In the genomic region with DNA sequence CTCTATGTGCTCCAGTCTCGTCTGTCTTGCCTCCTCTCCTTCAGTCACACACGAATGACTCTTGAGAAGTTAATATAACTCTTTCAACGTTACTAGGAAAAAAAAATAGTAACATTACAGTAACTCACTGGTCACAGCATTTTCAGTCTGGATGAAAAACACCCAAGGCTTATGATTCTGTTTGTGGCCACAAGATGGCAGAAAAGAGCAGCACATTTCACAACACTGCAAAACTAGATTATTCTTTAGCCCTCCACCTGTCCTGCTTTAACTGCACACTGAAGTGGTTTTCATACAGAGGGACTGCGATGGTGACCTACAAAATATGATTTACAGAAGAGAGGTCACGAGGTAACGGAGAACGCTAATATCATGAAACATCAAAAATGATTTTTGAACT, we compare ENCODE assay signal across 8 mouse cellular contexts. TPM values are rescaled to one million over a fixed set of nuclear protein-coding genes. Genes with fewer than 3 reads are reported as not detected.
DNase-seq lines count a peak whose midpoint lies in the region; ATAC-seq and TF ChIP-seq lines count a peak whose summit lies in the region.

No protein-coding gene starts in this region.

- WGBS in hindbrain, embryonic 15.5 days = under 1% methylated on average over 7 of the region's 7 CpGs
- WGBS in small intestine, adult 2 months = under 1% methylated on average over 7 of the region's 7 CpGs

- H3K4me2 ChIP-seq in hindbrain, embryonic 15.5 days = peak overlapping the region; percentile 77

- no peaks in the 10 kb centered on the region for H3K36me3 ChIP-seq in hindbrain, embryonic 15.5 days
- no peaks in the 10 kb centered on the region for H3K36me3 ChIP-seq in megakaryocyte, embryonic 14.5 days (replicated peaks; ENCODE audit: low read length)
- H3K36me3 ChIP-seq in small intestine, adult 2 months (ENCODE audit: control insufficient read depth, insufficient read depth, low read length) = no peaks in the 10 kb centered on the region

- peak overlapping the region; percentile 92; the same call in 1 of the 2 replicates for H3K27ac ChIP-seq in hindbrain, embryonic 15.5 days (replicated peaks)
- H3K27ac ChIP-seq in small intestine, adult 2 months (ENCODE audit: insufficient read depth, low read depth, low read length) = 0 out of 2 replicates have a peak overlapping the region, but pooled peaks have one; percentile 65

- TF ChIP-seq POLR2A in small intestine, adult 2 months (IDR thresholded peaks at IDR 0.05; ENCODE audit: low read depth, low read length) = no peak

- DNase-seq in layer of hippocampus, adult 11-12 months (ENCODE audit: low spot score) = peak; percentile 69
- DNase-seq in layer of hippocampus, adult 9-10 months (ENCODE audit: low spot score) = no peak
- DNase-seq in cerebellum, adult 8-10 months = peak; percentile 64
- peak; percentile 79 for DNase-seq in forelimb bud, embryonic 11.5 days (ENCODE audit: low read depth, low spot score)
- peak; percentile 44 to 78 for DNase-seq in left cerebral cortex, postnatal 10 days (ENCODE audit: extremely low spot score in 1 of 2, low spot score in 2 of 2)

- peaks cover 36% of the 10 kb centered on the region for H3K4me1 ChIP-seq in hindbrain, embryonic 15.5 days (replicated peaks)
- H3K4me1 ChIP-seq in megakaryocyte, embryonic 14.5 days = peaks cover 43% of the 10 kb centered on the region
- H3K4me1 ChIP-seq in small intestine, adult 2 months (ENCODE audit: control insufficient read depth, insufficient read depth, insufficient read length, low read length) = peaks cover 8% of the 10 kb centered on the region; the same call in 1 of the 2 replicates

- no peaks in the 10 kb centered on the region for H3K27me3 ChIP-seq in hindbrain, embryonic 15.5 days
- no peaks in the 10 kb centered on the region for H3K27me3 ChIP-seq in megakaryocyte, embryonic 14.5 days (replicated peaks)
- no peaks in the 10 kb centered on the region for H3K27me3 ChIP-seq in small intestine, adult 2 months (ENCODE audit: control insufficient read depth, insufficient read depth, low read length)

- H3K9me3 ChIP-seq in hindbrain, embryonic 15.5 days = no peaks in the 10 kb centered on the region
- H3K9me3 ChIP-seq in megakaryocyte, embryonic 14.5 days = no peaks in the 10 kb centered on the region

- intact Hi-C loops in left cerebral cortex, postnatal 10 days (cut with DNase I) = loop anchor here (2.0 to 10.0 kb wide), 3 partner anchors 20 to 1720 kb away; a partner anchor contains a TSS

- H3K9ac ChIP-seq in hindbrain, embryonic 15.5 days = peak overlapping the region; percentile 42; the same call in 1 of the 2 replicates

- peak overlapping the region; percentile 44 for H3K4me3 ChIP-seq in hindbrain, embryonic 15.5 days
- peak overlapping the region; percentile 89 for H3K4me3 ChIP-seq in megakaryocyte, embryonic 14.5 days (replicated peaks)
- no peak overlapping the region for H3K4me3 ChIP-seq in small intestine, adult 2 months (ENCODE audit: low read depth, low read length)

- no peak for ATAC-seq in hindbrain, embryonic 15.5 days (ENCODE audit: low FRiP score, low read depth)

- TF ChIP-seq CTCF in small intestine, adult 2 months (IDR thresholded peaks at IDR 0.05; ENCODE audit: extremely low read depth, insufficient read length, insufficient replicate concordance, low read depth, low read length) = no peak

RNA-seq across cellular contexts. Expression of a gene that starts 1.2 kb away (rescaled TPM):
- polyA plus RNA-seq in hindbrain, embryonic 15.5 days (2015; fragmentation: Nextera tagmentation; extraction: Ambion mirVana) = not detected in 2 replicates
- 10 to 100 TPM; 41.4 to 52.8 TPM for total RNA-seq in left cerebral cortex, postnatal 10 days (2021)
- polyA plus RNA-seq in megakaryocyte, embryonic 14.5 days (2012; ENCODE audit: insufficient read depth, low replicate concordance) = 3.6 TPM in 1 of 2 replicates, not detected in the other
- 10.7 and 15.7 TPM in 2 replicates for polyA plus RNA-seq in small intestine, adult 2 months (2012; rRNA removed)

RNA-seq across cellular contexts. Expression of a gene that starts 1.5 kb away (rescaled TPM):
- polyA plus RNA-seq in hindbrain, embryonic 15.5 days (2015; fragmentation: Nextera tagmentation; extraction: Ambion mirVana) = 6.2 and 7.8 TPM in 2 replicates
- 10 to 100 TPM; 68.4 to 76.2 TPM for total RNA-seq in left cerebral cortex, postnatal 10 days (2021)
- polyA plus RNA-seq in megakaryocyte, embryonic 14.5 days (2012; ENCODE audit: insufficient read depth, low replicate concordance) = 46.8 and 88.4 TPM in 2 replicates
- 66.1 and 104 TPM in 2 replicates for polyA plus RNA-seq in small intestine, adult 2 months (2012; rRNA removed)

RNA-seq across cellular contexts. Expression of a gene that starts 2.7 kb away (rescaled TPM):
- 2.5 and 3.5 TPM in 2 replicates for polyA plus RNA-seq in hindbrain, embryonic 15.5 days (2015; fragmentation: Nextera tagmentation; extraction: Ambion mirVana)
- total RNA-seq in left cerebral cortex, postnatal 10 days (2021) = 10 to 100 TPM; 69.3 to 80.8 TPM
- 72.9 and 147 TPM in 2 replicates for polyA plus RNA-seq in megakaryocyte, embryonic 14.5 days (2012; ENCODE audit: insufficient read depth, low replicate concordance)
- 79.4 and 100 TPM in 2 replicates for polyA plus RNA-seq in small intestine, adult 2 months (2012; rRNA removed)

RNA-seq across cellular contexts. Expression of a gene that starts 7.1 kb away (rescaled TPM):
- polyA plus RNA-seq in hindbrain, embryonic 15.5 days (2015; fragmentation: Nextera tagmentation; extraction: Ambion mirVana) = 0.51 and 1.7 TPM in 2 replicates
- 10 to 100 TPM; 10.1 to 13.9 TPM for total RNA-seq in left cerebral cortex, postnatal 10 days (2021)
- 7.3 TPM in 1 of 2 replicates, not detected in the other for polyA plus RNA-seq in megakaryocyte, embryonic 14.5 days (2012; ENCODE audit: insufficient read depth, low replicate concordance)
- polyA plus RNA-seq in small intestine, adult 2 months (2012; rRNA removed) = 4.7 and 7.1 TPM in 2 replicates

RNA-seq across cellular contexts. Expression of a gene that starts 16.8 kb away (rescaled TPM):
- not detected in 2 replicates for polyA plus RNA-seq in hindbrain, embryonic 15.5 days (2015; fragmentation: Nextera tagmentation; extraction: Ambion mirVana)
- not detected for total RNA-seq in left cerebral cortex, postnatal 10 days (2021)
- polyA plus RNA-seq in megakaryocyte, embryonic 14.5 days (2012; ENCODE audit: insufficient read depth, low replicate concordance) = not detected in 2 replicates
- polyA plus RNA-seq in small intestine, adult 2 months (2012; rRNA removed) = not detected in 2 replicates

Comparison
In these comparisons a context has a peak if more than half of its experiments do, and no peak if none do; other contexts are left out.
1. RNA of a gene that starts 2.7 kb away (polyA plus RNA-seq): 79.4 to 100 TPM in small intestine, adult 2 months and 72.9 to 147 TPM in megakaryocyte, embryonic 14.5 days; 2.5 to 3.5 TPM in hindbrain, embryonic 15.5 days; every median in the first group is over 10 times any median in the second.